Mouse (Mus musculus) forelimb bud, embryonic 11.5 days (tissue): ENCODE measurements around the gene Lsm11.
"Not testable (repeated sequence)": the region's sequence is repeated elsewhere in the genome, so short reads cannot be mapped to it uniquely, and the experiment has no call there.

Experiments
- DNase-seq: peaks from one replicate; pipeline ENCODE4 v3.0.0-alpha.2; 2012; ENCODE audit warnings: low read depth, low spot score

The Lsm11 gene

GRCm38 (mm10) chr11:45883270-45883931, 61.3 kb downstream of the Lsm11 start:
- no peak for DNase-seq

- peak; percentile 57 for DNase-seq
Observed at GRCm38 (mm10) chr11:45881683-45882068, 63.1 kb downstream of the Lsm11 start.

- peak; percentile 29 for DNase-seq
Observed at GRCm38 (mm10) chr11:45881026-45881682, 63.6 kb downstream of the Lsm11 start.

- DNase-seq = not testable (repeated sequence)
Observed at GRCm38 (mm10) chr11:45879366-45879765, 65.4 kb downstream of the Lsm11 start.
